Mouse (Mus musculus): ENCODE measurements around the gene Grik4.
"Not testable (repeated sequence)": the region's sequence is repeated elsewhere in the genome, so short reads cannot be mapped to it uniquely, and the experiment has no call there.

Gene Grik4

GRCm38 (mm10) chr9:42943781-42944535 lies at the start of gene Grik4:
TSS of gene Grik4 (minus strand) at chr9:42944493.
- no peak for DNase-seq

- no peak for DNase-seq
Measured at GRCm38 (mm10) chr9:42993659-42994058, 49.4 kb upstream of the Grik4 start.

GRCm38 (mm10) chr9:42987988-42988387 lies 43.7 kb upstream of the Grik4 start:
- no peak for DNase-seq

DNA sequence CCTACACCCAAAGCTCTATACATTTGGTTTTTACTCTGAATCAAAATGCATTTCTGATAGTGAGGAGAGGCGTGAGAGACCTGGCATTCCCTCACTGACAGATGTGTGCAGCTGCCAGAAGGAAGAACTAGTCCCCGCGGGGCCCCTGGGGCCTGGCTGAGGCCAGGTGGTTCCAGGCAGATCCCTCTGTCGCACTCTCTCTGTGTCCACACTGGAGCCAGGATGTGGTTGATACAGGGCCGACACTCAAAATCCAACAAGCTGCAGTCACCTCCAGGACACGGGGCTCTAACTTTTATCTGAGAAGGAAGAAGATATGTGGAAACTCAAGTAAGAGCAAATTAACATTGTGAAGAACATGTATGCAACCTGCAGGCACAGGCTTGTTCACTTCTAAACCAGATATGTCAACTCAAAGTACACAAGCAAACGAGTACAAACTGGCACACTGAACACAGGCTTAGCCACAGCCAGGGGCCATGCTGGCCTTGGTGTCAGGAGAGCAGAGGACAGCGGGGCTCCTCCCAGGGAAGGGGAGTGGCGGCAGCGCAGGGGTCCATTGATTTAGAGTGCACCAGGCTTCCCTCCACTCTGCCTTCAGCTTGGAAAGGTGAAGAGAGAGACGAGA lies 24.7 kb upstream of the Grik4 start:
- no peak for DNase-seq

DNA sequence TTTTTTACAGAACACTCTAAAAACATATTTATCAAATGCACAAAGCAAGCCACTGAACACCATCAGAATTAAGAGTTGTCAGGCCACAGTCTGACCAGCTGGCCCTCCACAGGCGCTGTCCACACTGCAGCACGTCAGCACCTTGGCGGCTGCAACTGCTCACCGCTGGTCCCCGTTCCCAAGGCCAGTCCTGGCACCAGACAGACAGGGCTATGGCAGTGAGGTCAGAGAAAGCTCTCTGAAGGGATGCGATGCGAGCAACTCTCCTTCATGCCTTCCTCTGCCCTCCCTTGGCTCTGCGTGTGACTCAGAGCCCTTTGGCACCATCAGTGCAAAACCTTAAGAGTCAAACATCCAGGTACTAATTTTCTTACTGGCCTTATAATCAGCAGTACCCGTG lies 23.4 kb upstream of the Grik4 start:
- no peak for DNase-seq

DNA sequence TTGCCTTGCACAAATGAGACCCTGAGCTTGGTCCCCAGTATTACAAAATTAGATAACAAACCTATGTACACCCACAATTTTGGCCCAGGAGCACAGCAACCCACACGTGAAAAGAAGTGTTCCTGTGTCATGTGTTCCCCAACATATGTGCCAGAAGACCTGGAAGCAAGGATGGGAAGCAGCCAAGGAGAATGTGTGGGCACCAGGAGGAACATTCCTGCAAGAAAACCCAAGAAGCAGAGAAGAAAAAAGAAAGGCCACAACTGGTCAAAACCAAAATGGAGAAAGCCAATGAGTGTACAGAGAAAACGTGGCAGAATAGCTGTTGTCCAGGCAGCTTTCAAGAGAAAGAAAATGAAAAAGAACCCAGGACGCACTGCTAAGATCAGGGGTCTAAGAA lies 20.5 kb upstream of the Grik4 start:
- DNase-seq: not testable (repeated sequence)

GRCm38 (mm10) chr9:42964366-42964765 lies 20.1 kb upstream of the Grik4 start:
- DNase-seq: no peak

DNA sequence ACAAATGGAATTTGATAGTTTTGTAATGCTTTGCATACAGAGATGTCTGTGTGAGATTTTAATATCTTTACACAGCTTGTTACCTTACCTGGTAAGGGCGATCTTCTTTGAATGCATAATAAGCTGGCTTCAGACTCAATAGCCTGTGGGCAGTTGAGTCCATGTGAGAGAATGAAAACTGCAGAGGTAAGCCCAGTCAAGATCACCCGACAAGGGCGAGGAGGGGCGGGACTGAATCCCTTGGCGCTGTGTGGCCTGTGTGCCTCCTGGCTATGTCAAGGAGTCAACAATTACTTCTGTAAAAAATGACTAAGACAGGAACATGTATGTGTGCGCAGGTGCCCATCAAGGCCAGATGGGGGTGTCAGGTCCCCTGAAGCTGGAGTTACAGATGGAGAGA lies 18.2 kb upstream of the Grik4 start:
- no peak for DNase-seq

GRCm38 (mm10) chr9:42958401-42958800 lies 14.1 kb upstream of the Grik4 start:
- DNase-seq: no peak

GRCm38 (mm10) chr9:42948381-42948780 lies 4.1 kb upstream of the Grik4 start:
- DNase-seq: no peak

DNA sequence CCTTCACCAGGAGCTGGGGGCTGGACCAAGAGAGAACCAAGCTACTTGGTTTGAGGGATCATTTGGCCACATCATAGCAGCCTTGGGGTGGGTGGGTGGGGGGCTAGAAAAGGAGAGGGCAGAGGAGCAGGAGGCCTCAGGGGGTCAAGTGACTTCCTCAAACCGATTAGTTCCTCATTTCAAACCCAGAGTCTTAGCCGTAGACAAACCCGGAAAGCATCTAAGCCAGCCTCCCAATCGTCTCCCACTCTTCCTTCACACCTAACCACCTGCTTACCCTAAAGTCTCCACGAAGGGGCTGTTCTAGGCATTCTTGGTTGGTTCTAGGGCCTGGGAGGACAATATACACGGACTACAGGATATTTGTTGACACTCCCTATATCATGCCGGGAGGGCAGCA lies 881 bp upstream of the Grik4 start:
- DNase-seq: no peak

- DNase-seq: peak; percentile 65
Measured at GRCm38 (mm10) chr9:42944536-42945006, 278 bp upstream of the Grik4 start.

- DNase-seq: no peak
Measured at GRCm38 (mm10) chr9:42943057-42943529, 1.2 kb downstream of the Grik4 start.

DNA sequence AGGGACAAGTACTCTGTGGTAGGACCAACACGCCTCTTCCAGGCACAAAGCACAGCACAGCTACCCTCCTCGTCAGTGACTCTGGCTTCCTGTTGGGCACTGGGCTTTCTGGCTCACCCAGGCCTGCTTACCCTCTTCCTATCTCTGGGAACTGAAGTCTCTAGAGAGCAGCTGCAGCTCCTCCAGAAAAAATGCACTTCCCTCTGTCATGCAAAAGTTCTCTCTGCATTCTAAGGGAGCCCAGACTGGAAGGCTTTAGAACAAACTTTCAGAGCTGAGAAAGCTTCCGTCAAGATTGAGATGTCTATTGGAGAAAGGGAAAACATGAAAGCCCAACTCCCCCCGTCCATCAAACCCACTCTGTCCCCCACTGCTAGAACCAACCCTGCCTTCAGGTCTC lies 2.1 kb downstream of the Grik4 start:
- no peak for DNase-seq

DNA sequence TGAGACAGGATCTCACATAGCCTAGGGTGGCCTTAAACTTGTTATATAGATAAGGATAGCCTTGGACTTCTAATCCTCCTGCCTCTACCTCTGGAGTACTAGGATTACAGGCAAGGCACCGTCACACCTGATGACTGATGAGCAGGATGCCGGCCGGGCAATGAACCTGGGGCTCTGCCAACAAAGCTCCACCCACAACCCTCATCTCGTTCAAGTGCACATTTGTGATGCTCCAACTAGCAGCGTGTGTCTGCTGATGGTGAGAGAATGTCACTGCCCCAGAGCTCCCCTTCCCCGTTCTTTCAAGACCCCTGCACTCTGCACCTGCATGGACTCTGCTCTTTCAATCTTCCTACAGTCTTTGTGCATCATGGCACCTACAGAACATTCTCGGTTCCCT lies 12.1 kb downstream of the Grik4 start:
- DNase-seq: no peak

- no peak for DNase-seq
Measured at GRCm38 (mm10) chr9:42927498-42927897, 16.8 kb downstream of the Grik4 start.

GRCm38 (mm10) chr9:42926564-42926963 lies 17.7 kb downstream of the Grik4 start:
- no peak for DNase-seq

DNA sequence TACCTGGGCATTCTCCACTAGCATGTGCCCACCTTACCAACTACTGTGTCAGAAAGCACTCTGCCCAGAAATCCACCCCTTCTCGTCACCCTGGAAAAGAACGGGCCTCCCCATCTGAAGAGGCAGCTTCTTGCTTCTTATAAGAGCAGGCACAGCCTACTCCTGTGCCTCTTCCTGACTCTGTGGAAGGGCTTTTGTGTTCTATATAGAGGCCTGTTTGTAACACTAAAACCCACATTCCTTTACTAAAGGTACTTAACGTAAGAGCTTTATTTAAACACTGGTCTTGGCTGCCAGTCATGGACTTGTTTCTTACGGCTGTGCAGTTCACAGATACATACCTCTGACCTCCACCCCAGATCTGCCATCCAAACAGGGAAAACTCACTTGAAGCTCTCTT lies 22.5 kb downstream of the Grik4 start:
- no peak for DNase-seq

DNA sequence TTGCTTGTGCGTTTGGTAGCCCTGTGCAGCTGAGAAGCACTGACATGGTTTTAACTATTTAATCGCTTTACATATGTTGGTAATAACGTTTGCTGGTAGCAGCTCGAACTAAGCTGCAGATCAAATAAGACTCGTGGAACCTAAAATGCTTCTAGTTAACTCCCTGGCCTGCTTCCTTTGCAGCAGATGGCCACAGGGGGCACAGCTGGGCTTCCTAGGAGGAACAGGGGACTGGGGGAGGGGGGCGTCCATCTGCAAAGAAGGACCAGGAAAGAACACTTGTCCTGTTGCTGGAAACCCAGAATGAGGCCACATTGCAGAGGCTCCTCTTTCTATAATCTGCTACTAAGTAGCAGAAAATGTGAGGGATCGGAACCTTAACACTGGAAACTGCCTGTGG lies 24.1 kb downstream of the Grik4 start:
- DNase-seq: no peak

DNA sequence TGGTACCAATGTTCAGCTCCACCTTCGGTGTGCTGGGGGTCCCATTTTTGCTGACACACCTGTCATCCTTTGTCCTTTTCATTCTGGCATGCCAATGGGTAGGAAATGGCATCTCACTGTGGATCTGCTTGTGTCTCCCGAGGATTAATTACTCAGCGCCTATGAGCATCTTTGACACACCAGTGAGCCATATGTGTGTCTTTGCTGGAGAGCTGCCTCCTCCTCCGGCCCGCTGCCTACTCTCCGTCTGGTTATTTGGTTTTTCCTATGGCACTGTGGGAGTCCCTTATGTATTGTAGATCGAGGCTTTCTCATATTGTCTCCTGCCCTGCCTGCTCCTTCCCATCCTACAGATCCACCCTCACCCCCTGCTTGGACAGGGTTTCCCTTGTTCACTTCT lies 26.4 kb downstream of the Grik4 start:
- no peak for DNase-seq

GRCm38 (mm10) chr9:42913201-42913600 lies 31.1 kb downstream of the Grik4 start:
- no peak for DNase-seq

DNA sequence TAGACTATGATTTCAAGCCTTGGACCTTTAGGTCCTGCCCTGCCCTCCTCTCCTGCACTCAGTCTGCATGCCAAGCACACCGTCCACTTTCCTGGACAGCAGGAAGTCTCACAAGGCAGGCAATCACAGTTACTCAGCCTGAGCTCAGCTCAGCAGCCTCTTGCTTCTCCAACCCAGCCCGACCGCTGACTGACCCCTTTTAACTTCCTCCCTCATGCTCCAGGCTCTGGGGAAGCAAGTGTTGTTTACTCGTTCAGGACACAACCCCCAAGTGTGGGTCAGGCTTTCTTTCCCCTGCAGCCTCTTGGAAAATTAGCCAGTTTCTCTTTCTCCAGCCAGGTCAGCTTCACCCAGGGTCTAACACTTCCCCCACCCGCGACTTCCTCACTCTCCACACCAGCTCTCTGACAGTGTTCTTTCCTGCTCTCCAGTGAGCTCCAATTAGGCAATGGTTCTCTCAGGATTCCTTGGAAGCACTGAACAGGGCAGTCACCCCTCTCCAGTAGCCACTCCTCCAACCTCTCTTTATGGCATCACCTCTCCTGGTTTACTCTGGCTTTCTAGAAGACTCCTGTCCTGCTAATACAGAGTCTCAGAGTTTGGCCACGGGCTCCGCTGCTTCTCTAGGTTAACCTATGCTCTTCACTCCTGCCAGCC lies 35.5 kb downstream of the Grik4 start:
- no peak for DNase-seq

GRCm38 (mm10) chr9:42906995-42907394 lies 37.3 kb downstream of the Grik4 start:
- no peak for DNase-seq

DNA sequence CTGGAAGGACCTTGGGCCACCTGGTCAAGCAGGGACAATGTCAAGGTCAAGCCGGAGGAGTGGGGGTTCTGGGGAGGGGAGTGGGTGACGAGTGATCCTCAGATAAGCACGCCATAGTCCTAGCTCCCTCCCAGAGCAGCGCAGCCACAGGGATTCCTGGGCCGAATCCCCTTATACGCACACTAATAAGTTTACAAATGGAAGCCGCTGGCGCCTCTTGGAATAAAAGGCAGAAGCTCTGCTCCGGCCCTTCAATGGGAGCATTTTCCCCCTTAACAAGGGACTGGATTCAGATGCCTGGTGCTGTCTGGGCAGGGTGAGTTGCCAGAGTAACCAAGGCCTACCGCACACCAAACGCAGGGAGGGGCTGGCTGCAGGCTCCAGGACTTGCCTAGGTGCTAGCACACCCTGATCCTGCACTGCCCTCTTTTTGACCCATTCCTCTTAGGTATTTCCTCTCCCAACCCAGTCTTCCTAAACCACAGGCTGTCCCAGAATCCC lies 46.2 kb downstream of the Grik4 start:
- DNase-seq: no peak

All from thymus, postnatal 14 days (tissue).